Mouse (Mus musculus) lung, embryonic 14.5 days (tissue): ENCODE measurements around the gene Ryr1. TPM values are rescaled to one million over a fixed set of nuclear protein-coding genes. Genes with fewer than 3 reads are reported as not detected.

Experiments used
- ATAC-seq: fragments of 200-750 bp; cut with Nextera tagmentation; 2 replicates; pipeline ENCODE4 v1.8.0; 2017; ENCODE audit warnings: mild to moderate bottlenecking, moderate TSS enrichment, moderate library complexity; ENCODE audit not compliant: insufficient read depth
- DNase-seq: peaks from one replicate; pipeline ENCODE4 v3.0.0-alpha.2; 2015
- H3K27ac ChIP-seq: fragments of 300-500 bp; sonication (generic); 2 replicates; pipeline ENCODE4 v1.5.1; 2014; ENCODE audit warnings: low read depth, mild to moderate bottlenecking, moderate library complexity
- H3K27me3 ChIP-seq: fragments of 300-500 bp; sonication (generic); 2 replicates; pipeline ENCODE4 v1.6.1; 2014; ENCODE audit warnings: low read length, control low read depth; ENCODE audit not compliant: insufficient read depth
- H3K36me3 ChIP-seq: fragments of 300-500 bp; sonication (generic); 2 replicates; pipeline ENCODE4 v1.6.1; 2014; ENCODE audit warnings: control low read depth; ENCODE audit not compliant: insufficient read depth
- H3K4me1 ChIP-seq: fragments of 300-500 bp; sonication (generic); 2 replicates; pipeline ENCODE4 v1.6.1; 2014; ENCODE audit warnings: antibody characterized with exemption, control low read depth; ENCODE audit not compliant: insufficient read depth
- H3K4me2 ChIP-seq: fragments of 300-500 bp; sonication (generic); 2 replicates; pipeline ENCODE4 v1.6.1; 2014; ENCODE audit warnings: mild to moderate bottlenecking
- H3K4me3 ChIP-seq: fragments of 300-500 bp; sonication (generic); 2 replicates; pipeline ENCODE4 v1.5.1; 2014; ENCODE audit warnings: low read depth, low read length
- H3K9ac ChIP-seq: fragments of 300-500 bp; sonication (generic); 2 replicates; pipeline ENCODE4 v1.6.1; 2014
- H3K9me3 ChIP-seq: fragments of 300-500 bp; sonication (generic); 2 replicates; pipeline ENCODE4 v1.6.1; 2016; ENCODE audit warnings: low read depth, low read length, control low read depth
- CTCF ChIP-seq: IDR thresholded peaks from 2 replicates; pipeline ENCODE4 v1.5.1; 2016; ENCODE audit warnings: antibody characterized with exemption, low read depth
- WGBS: fragments of 180-500 bp; shearing (Covaris S2); extraction: QIAGEN DNeasy Blood & Tissue Kit; methylation state at CpG from one replicate; pipeline ENCODE4 v1.1.7; 2014; 5-methylcytosine and 5-hydroxymethylcytosine counted together
- polyA plus RNA-seq: library from polyadenylated mRNA; unstranded; fragments of >200 nt; fragmentation: Nextera tagmentation; extraction: Ambion mirVana; gene quantifications from 2 replicates; pipeline ENCODE4 v1.2.1, GENCODE M21; 2014

Gene Ryr1
- polyA plus RNA-seq, 1 experiment from 2014 or later, result 0.45 TPM

DNA sequence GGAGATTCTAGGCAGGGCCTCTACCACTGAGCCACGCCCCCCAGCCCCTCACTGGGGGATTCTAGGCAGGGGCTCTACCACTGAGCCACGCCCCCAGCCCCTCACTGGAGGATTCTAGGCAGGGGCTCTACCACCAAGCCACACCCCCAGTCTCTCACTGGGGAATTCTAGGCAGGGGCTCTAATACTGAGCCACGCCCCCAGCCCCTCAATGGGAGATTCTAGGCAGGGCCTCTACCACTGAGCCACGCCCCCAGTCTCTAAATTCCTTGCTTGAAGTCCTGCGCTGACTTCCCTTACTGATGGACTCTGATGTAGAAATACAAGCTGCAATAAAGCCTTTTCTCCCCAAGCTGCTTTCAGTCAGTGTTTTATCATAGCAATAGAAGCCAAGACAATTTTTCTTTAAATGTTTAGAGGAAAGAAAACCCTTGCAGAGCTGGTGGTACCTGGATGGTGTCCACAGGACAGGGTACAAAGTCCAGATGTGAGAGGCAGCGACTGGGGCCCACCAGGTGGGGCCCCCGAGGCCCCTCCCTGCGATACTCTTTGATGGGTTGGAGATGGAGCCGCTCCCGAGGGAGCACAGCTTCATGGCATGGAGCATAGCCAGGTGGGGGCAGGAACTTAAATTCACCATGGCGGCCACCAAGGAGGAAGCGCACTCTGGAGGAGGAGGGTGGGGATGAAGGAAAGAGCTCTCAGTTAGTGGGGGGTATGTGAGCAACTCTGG lies 23.5 kb downstream of the Ryr1 start:
- no peaks in the 10 kb centered on the region for H3K36me3 ChIP-seq
- no peak overlapping the region for H3K27ac ChIP-seq
- TF ChIP-seq CTCF, result no peak
- no peaks in the 10 kb centered on the region for H3K27me3 ChIP-seq
- no peaks in the 10 kb centered on the region for H3K4me1 ChIP-seq
- H3K9ac ChIP-seq, result no peak overlapping the region
- H3K4me2 ChIP-seq, result no peak overlapping the region
- 90% methylated on average over 12 of the region's 12 CpGs for WGBS
- H3K9me3 ChIP-seq, result no peaks in the 10 kb centered on the region
- ATAC-seq (no peak), DNase-seq (no peak)
- H3K4me3 ChIP-seq, result no peak overlapping the region

DNA sequence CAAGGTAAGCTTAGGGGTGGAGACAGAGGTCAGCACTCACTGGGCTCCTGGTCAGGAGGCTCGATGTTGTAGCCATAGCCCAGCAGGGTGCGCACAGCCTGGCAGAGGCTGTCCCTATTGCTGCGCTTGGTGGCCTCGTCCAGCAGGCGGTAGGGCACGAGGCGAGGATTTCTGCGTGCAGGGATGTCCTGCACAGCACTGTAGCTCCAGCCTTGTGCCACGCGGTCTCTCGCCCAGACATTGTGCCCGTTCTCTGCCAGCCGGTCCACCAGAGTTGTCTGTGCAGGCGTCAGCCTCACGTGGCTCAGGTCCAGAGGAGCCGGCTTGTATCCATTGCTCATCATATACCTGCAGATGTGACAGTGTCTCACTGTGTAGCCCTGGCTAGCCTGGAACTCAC lies 27.8 kb downstream of the Ryr1 start:
- WGBS, result 83% methylated on average over 16 of the region's 16 CpGs
- ATAC-seq, result no peak
- no peak overlapping the region for H3K4me2 ChIP-seq
- TF ChIP-seq CTCF, result 0 out of 2 replicates have a peak, but pooled peaks have one; percentile 8
- no peaks in the 10 kb centered on the region for H3K27me3 ChIP-seq
- no peaks in the 10 kb centered on the region for H3K4me1 ChIP-seq
- no peak overlapping the region for H3K27ac ChIP-seq
- DNase-seq, result no peak
- no peak overlapping the region for H3K4me3 ChIP-seq
- H3K9me3 ChIP-seq, result no peaks in the 10 kb centered on the region
- H3K36me3 ChIP-seq, result no peaks in the 10 kb centered on the region
- H3K9ac ChIP-seq, result no peak overlapping the region

DNA sequence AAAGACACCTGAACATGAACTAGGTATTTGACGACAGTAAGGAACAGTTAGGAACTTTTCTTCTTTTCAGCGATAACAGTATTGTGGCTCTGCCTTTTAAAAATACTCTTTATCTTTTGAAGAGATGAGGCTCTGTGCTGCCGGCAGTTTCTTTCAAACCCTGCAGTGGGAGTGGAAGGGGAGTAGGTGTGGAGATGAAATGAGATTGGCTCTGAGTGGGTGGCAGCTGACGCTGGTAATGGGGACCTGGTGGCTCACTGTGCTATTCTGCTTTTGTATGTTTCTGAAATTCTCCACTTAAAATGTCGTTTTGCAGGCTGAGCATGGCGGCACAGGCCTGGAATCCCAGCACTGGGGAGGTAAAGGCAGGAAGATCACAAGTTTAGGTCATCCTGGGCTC lies 36.2 kb downstream of the Ryr1 start:
- TF ChIP-seq CTCF, result no peak
- Histone ChIP-seq H3K4me3 (no peak overlapping the region), H3K4me2 (no peak overlapping the region), H3K36me3 (no peaks in the 10 kb centered on the region), H3K4me1 (no peaks in the 10 kb centered on the region), H3K9me3 (no peaks in the 10 kb centered on the region), H3K27me3 (no peaks in the 10 kb centered on the region), H3K27ac (no peak overlapping the region), H3K9ac (no peak overlapping the region)
- no peak for DNase-seq
- WGBS, result 66% methylated on average over 6 of the region's 6 CpGs
- ATAC-seq, result no peak

DNA sequence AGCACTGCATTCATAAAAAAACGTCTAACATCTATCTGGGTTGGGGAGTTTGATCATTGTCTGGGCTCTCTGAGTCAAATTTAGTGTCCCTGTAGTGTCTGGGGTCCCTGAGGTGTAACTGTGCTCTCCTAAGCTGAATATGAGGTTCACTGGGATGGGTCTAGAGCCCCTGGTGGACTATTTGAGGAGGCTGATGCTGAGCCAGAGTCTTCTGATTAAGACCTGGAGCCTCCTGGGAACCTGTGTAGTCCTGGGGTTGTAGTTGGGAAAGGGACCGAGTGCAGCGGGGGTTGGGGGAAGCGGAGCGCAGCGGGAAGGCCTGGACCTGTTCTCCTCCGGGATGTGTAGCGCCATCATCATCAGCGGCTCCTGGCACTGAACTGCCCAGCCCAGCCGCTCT lies 38.1 kb downstream of the Ryr1 start:
- TF ChIP-seq CTCF, result no peak
- no peaks in the 10 kb centered on the region for H3K9me3 ChIP-seq
- no peaks in the 10 kb centered on the region for H3K4me1 ChIP-seq
- 90% methylated on average over 10 of the region's 10 CpGs for WGBS
- no peak overlapping the region for H3K9ac ChIP-seq
- DNase-seq (no peak), ATAC-seq (no peak)
- H3K36me3 ChIP-seq, result no peaks in the 10 kb centered on the region
- H3K4me3 ChIP-seq, result no peak overlapping the region
- no peaks in the 10 kb centered on the region for H3K27me3 ChIP-seq
- H3K27ac ChIP-seq, result no peak overlapping the region
- H3K4me2 ChIP-seq, result no peak overlapping the region

DNA sequence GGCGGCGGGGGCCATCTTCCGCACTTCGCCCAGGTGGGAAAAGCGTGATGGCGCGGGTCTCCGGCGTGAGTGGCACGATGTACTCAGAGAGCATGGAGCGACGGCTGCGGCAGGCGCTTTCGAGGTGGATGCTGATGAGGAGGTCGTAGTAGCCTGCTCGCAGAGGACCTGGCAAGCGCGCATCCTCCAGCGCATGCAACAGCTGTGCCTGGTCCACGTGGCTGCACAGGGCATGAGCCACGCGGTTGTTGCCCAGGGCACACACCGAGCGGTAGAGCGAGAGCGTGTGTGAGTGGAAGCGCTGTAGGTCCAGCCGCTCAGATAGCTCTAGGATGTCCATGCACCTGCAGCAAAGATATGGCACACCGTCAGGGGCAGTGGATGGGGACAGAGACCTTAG lies 39.0 kb downstream of the Ryr1 start:
- no peak overlapping the region for H3K27ac ChIP-seq
- no peak overlapping the region for H3K4me2 ChIP-seq
- no peaks in the 10 kb centered on the region for H3K9me3 ChIP-seq
- no peaks in the 10 kb centered on the region for H3K27me3 ChIP-seq
- no peak overlapping the region for H3K4me3 ChIP-seq
- ATAC-seq (no peak), DNase-seq (no peak)
- 83% methylated on average over 30 of the region's 30 CpGs for WGBS
- no peak overlapping the region for H3K9ac ChIP-seq
- no peak for TF ChIP-seq CTCF
- no peaks in the 10 kb centered on the region for H3K4me1 ChIP-seq
- no peaks in the 10 kb centered on the region for H3K36me3 ChIP-seq

DNA sequence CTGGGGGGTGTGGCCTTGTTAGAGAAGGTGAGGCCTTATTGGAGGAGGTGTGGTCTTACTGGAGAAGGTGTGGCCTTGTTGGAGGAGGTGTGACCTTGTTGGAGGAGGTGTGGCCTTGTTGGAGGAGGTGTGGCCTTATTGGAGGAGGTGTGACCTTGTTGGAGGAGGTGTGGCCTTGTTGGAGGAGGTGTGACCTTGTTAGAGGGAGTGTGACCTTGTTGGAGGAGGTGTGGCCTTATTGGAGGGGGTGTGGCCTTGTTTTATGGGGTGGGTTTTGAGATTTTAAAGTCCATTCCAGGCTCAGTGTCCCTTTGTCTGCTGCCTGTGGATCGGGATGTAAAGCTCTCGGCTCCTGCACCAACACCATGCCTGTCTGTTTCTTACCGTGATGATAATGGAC lies 40.6 kb downstream of the Ryr1 start:
- ATAC-seq, result no peak
- H3K9ac ChIP-seq, result no peak overlapping the region
- H3K9me3 ChIP-seq, result no peaks in the 10 kb centered on the region
- WGBS, result 85% methylated on average over 3 of the region's 3 CpGs
- no peaks in the 10 kb centered on the region for H3K27me3 ChIP-seq
- H3K4me3 ChIP-seq, result no peak overlapping the region
- no peak overlapping the region for H3K4me2 ChIP-seq
- TF ChIP-seq CTCF, result no peak
- no peaks in the 10 kb centered on the region for H3K36me3 ChIP-seq
- DNase-seq, result no peak
- H3K4me1 ChIP-seq, result no peaks in the 10 kb centered on the region
- H3K27ac ChIP-seq, result no peak overlapping the region

DNA sequence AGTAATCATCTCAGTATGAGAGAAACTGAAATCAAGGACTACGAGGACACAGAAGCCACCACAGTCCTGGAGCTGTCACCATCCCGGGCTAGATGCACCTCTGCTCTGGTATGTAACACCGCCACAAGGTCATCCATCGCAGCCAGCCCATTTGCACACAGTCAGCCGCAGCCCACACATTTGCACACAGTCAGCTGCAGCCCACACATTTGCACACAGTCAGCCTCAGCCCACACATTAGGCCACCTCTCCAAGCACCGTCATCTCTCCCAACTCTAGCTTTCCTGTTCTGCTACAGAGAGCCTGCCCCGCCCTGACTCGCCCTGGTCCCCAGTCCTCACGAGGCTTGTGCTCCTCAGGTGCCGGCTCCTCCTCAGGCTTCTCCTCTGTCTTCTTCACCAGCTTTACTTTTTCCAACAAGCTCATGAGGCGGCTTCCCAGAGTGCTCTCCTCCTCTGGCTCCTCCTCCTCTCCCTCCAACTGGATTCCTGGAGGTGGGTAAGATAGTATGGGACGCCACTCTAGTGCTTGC lies 45.5 kb downstream of the Ryr1 start:
- H3K27me3 ChIP-seq, result no peaks in the 10 kb centered on the region
- no peak overlapping the region for H3K9ac ChIP-seq
- ATAC-seq, result no peak
- TF ChIP-seq CTCF, result no peak
- no peaks in the 10 kb centered on the region for H3K36me3 ChIP-seq
- H3K4me3 ChIP-seq, result no peak overlapping the region
- no peaks in the 10 kb centered on the region for H3K9me3 ChIP-seq
- H3K4me1 ChIP-seq, result no peaks in the 10 kb centered on the region
- H3K27ac ChIP-seq, result no peak overlapping the region
- H3K4me2 ChIP-seq, result no peak overlapping the region
- no peak for DNase-seq
- WGBS, result 66% methylated on average over 12 of the region's 12 CpGs
